ENCODE assay signal across 9 mouse cellular contexts in the genomic region with DNA sequence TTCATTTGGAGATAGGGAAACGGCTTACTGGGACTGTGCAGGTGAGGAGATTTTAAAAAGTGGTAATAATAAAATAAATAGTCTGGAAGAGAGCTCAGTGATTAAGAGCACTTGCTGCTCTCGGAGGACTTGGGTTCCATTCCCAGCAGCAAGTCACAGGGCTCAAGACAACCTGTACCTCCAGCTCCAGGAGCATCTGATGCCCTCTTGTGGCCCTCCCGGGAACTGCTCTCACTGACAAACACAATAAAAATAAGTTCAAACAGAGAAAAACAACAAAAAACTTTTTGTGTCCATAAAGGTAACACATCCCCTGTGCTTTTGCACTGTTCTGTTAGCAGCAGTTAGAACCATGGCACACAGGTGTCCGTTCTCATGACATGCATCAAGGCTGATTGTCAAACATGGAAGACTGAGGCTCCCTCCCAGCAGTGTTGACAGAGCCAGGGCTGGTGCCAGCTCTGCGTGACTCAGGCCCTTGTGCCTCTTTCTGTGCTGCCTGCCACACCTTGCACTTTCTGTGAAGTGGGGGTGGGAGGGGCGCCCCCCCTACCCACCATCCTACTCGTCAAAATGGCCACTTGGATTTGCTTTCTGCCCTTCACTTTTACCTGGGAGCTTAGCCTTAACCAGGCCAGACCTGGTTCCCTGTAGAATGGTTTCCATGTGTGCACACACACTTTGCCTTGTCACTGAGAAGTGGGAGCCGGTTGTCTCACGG. TPM values are rescaled to one million over a fixed set of nuclear protein-coding genes. Genes with fewer than 3 reads are reported as not detected.
DNase-seq lines count a peak whose midpoint lies in the region; ATAC-seq and TF ChIP-seq lines count a peak whose summit lies in the region.
"Had no signal": no experiment of that assay in that cellular context is flagged by ENCODE, and none has a peak within 500 bp of the region (broad histone marks: within the 10 kb centered on the region; RNA-seq: fewer than 3 reads in every experiment).

No protein-coding gene starts in this region.

- no peak for ATAC-seq in CD4-positive, CD25-positive, alpha-beta regulatory T cell, adult 4 months
- ATAC-seq in erythroblast, adult 5-6 weeks (replicated peaks; ENCODE audit: low FRiP score, poor library complexity, severe bottlenecking) = no peak

- TF ChIP-seq POLR2A in embryonic fibroblast, embryonic 13.5 days (IDR thresholded peaks at IDR 0.05; ENCODE audit: low read depth, low read length) = no peak
- TF ChIP-seq POLR2A in small intestine, adult 2 months (IDR thresholded peaks at IDR 0.05; ENCODE audit: low read depth, low read length) = no peak

- no peak overlapping the region for H3K4me3 ChIP-seq in embryonic fibroblast, embryonic 13.5 days (ENCODE audit: insufficient read depth, low read length)
- no peak overlapping the region for H3K4me3 ChIP-seq in small intestine, adult 2 months (ENCODE audit: low read depth, low read length)
- H3K4me3 ChIP-seq: heart, embryonic 13.5 days had no signal

- no peaks in the 10 kb centered on the region for H3K4me1 ChIP-seq in embryonic fibroblast, embryonic 13.5 days (ENCODE audit: control insufficient read depth, insufficient read depth, low read length)
- peaks cover 4% of the 10 kb centered on the region; the same call in 1 of the 2 replicates for H3K4me1 ChIP-seq in small intestine, adult 2 months (ENCODE audit: control insufficient read depth, insufficient read depth, insufficient read length, low read length)

- H3K27me3 ChIP-seq in small intestine, adult 2 months (ENCODE audit: control insufficient read depth, insufficient read depth, low read length) = no peaks in the 10 kb centered on the region
- H3K27me3 ChIP-seq: heart, embryonic 13.5 days had no signal

- DNase-seq in CD4-positive, CD25-positive, alpha-beta regulatory T cell, adult 2 months (ENCODE audit: low read depth, low spot score) = peak; percentile 81
- DNase-seq in kidney, adult 18-20 months = peak; percentile 59
- DNase-seq in kidney, adult 11 months = no peak
- DNase-seq in CD4-positive helper T cell, adult 2 months (ENCODE audit: low read depth, low spot score) = peak; percentile 64

- 80% methylated on average over 9 of the region's 9 CpGs for WGBS in small intestine, adult 2 months

- no peak overlapping the region for H3K27ac ChIP-seq in embryonic fibroblast, embryonic 13.5 days (ENCODE audit: insufficient read depth, low read length)
- no peak overlapping the region for H3K27ac ChIP-seq in small intestine, adult 2 months (ENCODE audit: insufficient read depth, low read depth, low read length)
- H3K27ac ChIP-seq: heart, embryonic 13.5 days had no signal

- peak; percentile 42; the same call in 1 of the 2 replicates for TF ChIP-seq CTCF in embryonic fibroblast, embryonic 13.5 days (IDR thresholded peaks at IDR 0.05; ENCODE audit: borderline replicate concordance, insufficient read depth, low read length)
- peak; percentile 87; the same call in 1 of the 2 replicates for TF ChIP-seq CTCF in small intestine, adult 2 months (IDR thresholded peaks at IDR 0.05; ENCODE audit: extremely low read depth, insufficient read length, insufficient replicate concordance, low read depth, low read length)

- H3K36me3 ChIP-seq in small intestine, adult 2 months (ENCODE audit: control insufficient read depth, insufficient read depth, low read length) = peaks cover 30% of the 10 kb centered on the region

RNA-seq across cellular contexts. Expression of gene Ube3b, which starts 2.9 kb away (rescaled TPM):
- 10 to 100 TPM; 28.8 to 44.7 TPM for polyA plus RNA-seq in CD4-positive, CD25-positive, alpha-beta regulatory T cell, adult 4 months (2017; shearing (Covaris generic))
- polyA plus RNA-seq in embryonic fibroblast, embryonic 13.5 days (2011; ENCODE audit: insufficient read length, low read depth, missing spikeins) = 45.5 and 45.7 TPM in 2 replicates
- 36.6 and 76.1 TPM in 2 replicates for polyA plus RNA-seq in small intestine, adult 2 months (2012; rRNA removed)
- total RNA-seq in erythroblast, adult 5-6 weeks (2015; ENCODE audit: low replicate concordance) = 17.3 and 30.9 TPM in 2 replicates
- 17.6 and 25.5 TPM in 2 replicates for total RNA-seq in erythroblast, adult 5-6 weeks (2017; ENCODE audit: low replicate concordance)

RNA-seq across cellular contexts. Expression of gene Kctd10, which starts 3.0 kb away (rescaled TPM):
- polyA plus RNA-seq in CD4-positive, CD25-positive, alpha-beta regulatory T cell, adult 4 months (2017; shearing (Covaris generic)) = 10 to 100 TPM; 56.6 to 82.2 TPM
- 165 and 206 TPM in 2 replicates for polyA plus RNA-seq in embryonic fibroblast, embryonic 13.5 days (2011; ENCODE audit: insufficient read length, low read depth, missing spikeins)
- polyA plus RNA-seq in small intestine, adult 2 months (2012; rRNA removed) = 47.1 and 80.2 TPM in 2 replicates
- total RNA-seq in erythroblast, adult 5-6 weeks (2015; ENCODE audit: low replicate concordance) = 5.2 and 7.3 TPM in 2 replicates
- total RNA-seq in erythroblast, adult 5-6 weeks (2017; ENCODE audit: low replicate concordance) = 10.6 and 15.4 TPM in 2 replicates
